Mouse (Mus musculus): ENCODE results near the gene Hsd17b11. TPM values are rescaled to one million over a fixed set of nuclear protein-coding genes. Genes with fewer than 3 reads are reported as not detected.

Gene Hsd17b11
- polyA plus RNA-seq, 1 experiment from 2014 or later, result 6.2 TPM

DNA sequence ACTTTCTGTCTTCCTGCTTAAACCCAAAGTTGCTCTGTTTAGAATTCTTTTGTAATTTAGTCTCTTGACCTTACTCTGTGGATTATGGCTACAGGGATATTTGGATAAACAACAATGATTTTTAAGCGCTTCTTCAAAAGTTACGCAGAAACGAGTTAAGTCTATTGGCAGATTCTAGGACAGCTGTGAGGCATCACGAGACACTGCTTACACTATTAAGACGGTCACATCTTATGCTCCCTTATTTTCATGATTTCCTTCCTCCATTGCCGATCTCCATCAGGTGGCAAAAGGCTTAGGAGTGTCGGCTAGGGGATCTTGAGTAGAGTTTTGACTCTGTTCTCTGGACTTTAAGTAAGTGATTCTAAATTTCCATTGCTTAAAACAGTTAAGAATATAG, 11.5 kb downstream of the Hsd17b11 start:
- Histone ChIP-seq H3K4me2 (replicated peaks; ENCODE audit: low read depth, low read length) (no peak overlapping the region), H3K36me3 (ENCODE audit: insufficient read depth, low read length) (peaks cover 8% of the 10 kb centered on the region; the same call in 1 of the 2 replicates), H3K27ac (ENCODE audit: low read length) (no peak overlapping the region), H3K4me3 (ENCODE audit: low read length) (no peak overlapping the region), H3K9me3 (ENCODE audit: low read length) (no peaks in the 10 kb centered on the region), H3K4me1 (ENCODE audit: insufficient read depth, low read length) (no peaks in the 10 kb centered on the region), H3K27me3 (ENCODE audit: insufficient read depth, low read length) (no peaks in the 10 kb centered on the region), H3K9ac (replicated peaks; ENCODE audit: low read length) (no peak overlapping the region)
- ATAC-seq (ENCODE audit: low FRiP score, low TSS enrichment), result no peak
- 82% methylated on average over 7 of the region's 7 CpGs for WGBS

DNA sequence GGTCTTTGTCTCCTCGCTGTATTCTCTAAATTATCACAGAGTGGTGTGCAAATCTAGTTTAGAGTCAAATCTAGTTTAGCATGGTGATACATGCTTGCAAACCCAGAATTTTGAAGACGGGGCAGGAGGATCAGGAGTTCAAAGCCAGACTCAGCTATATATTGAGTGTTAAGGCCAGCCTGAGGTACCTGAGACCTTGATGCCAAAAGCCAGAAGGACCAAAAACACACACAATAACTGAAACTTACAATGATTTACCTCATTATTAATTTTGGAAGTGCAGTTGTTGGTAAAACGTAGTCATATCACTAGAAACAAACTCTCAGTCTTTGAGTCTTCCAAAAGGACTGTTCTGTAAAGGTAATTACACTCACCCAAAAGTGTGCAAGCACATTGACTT, 12.3 kb downstream of the Hsd17b11 start:
- Histone ChIP-seq H3K27ac (ENCODE audit: low read length) (no peak overlapping the region), H3K4me2 (replicated peaks; ENCODE audit: low read depth, low read length) (no peak overlapping the region), H3K36me3 (ENCODE audit: insufficient read depth, low read length) (peaks cover 14% of the 10 kb centered on the region; the same call in 1 of the 2 replicates), H3K27me3 (ENCODE audit: insufficient read depth, low read length) (no peaks in the 10 kb centered on the region), H3K9me3 (ENCODE audit: low read length) (no peaks in the 10 kb centered on the region), H3K4me1 (ENCODE audit: insufficient read depth, low read length) (no peaks in the 10 kb centered on the region), H3K4me3 (ENCODE audit: low read length) (no peak overlapping the region), H3K9ac (replicated peaks; ENCODE audit: low read length) (no peak overlapping the region)
- 92% methylated on average over 3 of the region's 3 CpGs for WGBS
- no peak for ATAC-seq (ENCODE audit: low FRiP score, low TSS enrichment)

DNA sequence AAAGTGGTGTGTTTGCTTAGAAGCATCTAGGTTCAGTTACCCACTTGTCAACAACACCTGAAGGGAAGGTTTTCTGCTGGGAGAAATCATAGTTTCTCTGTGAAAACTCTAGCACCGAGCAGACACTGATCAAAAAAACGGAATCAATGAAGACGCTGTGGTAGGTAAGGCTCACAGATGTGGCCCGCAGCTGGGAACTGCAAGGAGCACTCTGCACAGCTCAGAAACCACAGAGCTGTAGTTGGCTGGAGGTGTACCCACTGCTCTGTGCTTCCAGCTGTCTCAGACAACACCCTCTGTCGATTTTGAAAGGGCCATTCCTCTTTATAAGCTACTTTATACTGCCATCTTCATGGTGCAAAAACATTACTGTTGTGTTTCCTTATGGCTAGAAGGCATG, 13.9 kb downstream of the Hsd17b11 start:
- WGBS, result 81% methylated on average over 5 of the region's 5 CpGs
- Histone ChIP-seq H3K27ac (ENCODE audit: low read length) (no peak overlapping the region), H3K9ac (replicated peaks; ENCODE audit: low read length) (no peak overlapping the region), H3K27me3 (ENCODE audit: insufficient read depth, low read length) (no peaks in the 10 kb centered on the region), H3K4me3 (ENCODE audit: low read length) (no peak overlapping the region), H3K36me3 (ENCODE audit: insufficient read depth, low read length) (peaks cover 16% of the 10 kb centered on the region; the same call in 1 of the 2 replicates), H3K4me2 (replicated peaks; ENCODE audit: low read depth, low read length) (no peak overlapping the region), H3K9me3 (ENCODE audit: low read length) (no peaks in the 10 kb centered on the region), H3K4me1 (ENCODE audit: insufficient read depth, low read length) (peaks cover 8% of the 10 kb centered on the region; the same call in 1 of the 2 replicates)
- no peak for ATAC-seq (ENCODE audit: low FRiP score, low TSS enrichment)

DNA sequence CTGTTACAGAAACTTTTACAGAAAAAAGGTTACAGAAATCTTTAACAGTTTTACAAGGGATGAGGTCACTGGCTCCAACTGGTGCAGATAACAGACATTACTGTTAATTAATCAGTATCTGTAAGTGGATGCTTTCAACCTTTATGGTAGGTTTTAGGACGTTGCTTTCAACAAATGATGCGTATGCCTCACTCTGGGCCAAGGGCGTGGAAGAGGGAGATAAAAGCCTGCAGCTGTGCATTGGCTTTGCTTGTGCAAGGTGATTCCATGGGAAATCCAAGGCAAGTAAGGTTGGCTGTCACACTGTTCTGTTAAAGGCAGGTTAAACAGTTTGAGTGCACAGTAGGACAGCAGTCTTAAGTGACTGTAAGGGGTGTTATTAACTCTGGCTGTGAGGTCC, 14.9 kb downstream of the Hsd17b11 start:
- no peak overlapping the region for H3K27ac ChIP-seq (ENCODE audit: low read length)
- H3K9me3 ChIP-seq (ENCODE audit: low read length), result no peaks in the 10 kb centered on the region
- ATAC-seq (ENCODE audit: low FRiP score, low TSS enrichment), result no peak
- peaks cover 9% of the 10 kb centered on the region; the same call in 1 of the 2 replicates for H3K4me1 ChIP-seq (ENCODE audit: insufficient read depth, low read length)
- no peaks in the 10 kb centered on the region for H3K27me3 ChIP-seq (ENCODE audit: insufficient read depth, low read length)
- 84% methylated on average over 3 of the region's 3 CpGs for WGBS
- H3K4me3 ChIP-seq (ENCODE audit: low read length), result no peak overlapping the region
- H3K36me3 ChIP-seq (ENCODE audit: insufficient read depth, low read length), result peaks cover 16% of the 10 kb centered on the region; the same call in 1 of the 2 replicates
- no peak overlapping the region for H3K9ac ChIP-seq (replicated peaks; ENCODE audit: low read length)
- H3K4me2 ChIP-seq (replicated peaks; ENCODE audit: low read depth, low read length), result no peak overlapping the region

DNA sequence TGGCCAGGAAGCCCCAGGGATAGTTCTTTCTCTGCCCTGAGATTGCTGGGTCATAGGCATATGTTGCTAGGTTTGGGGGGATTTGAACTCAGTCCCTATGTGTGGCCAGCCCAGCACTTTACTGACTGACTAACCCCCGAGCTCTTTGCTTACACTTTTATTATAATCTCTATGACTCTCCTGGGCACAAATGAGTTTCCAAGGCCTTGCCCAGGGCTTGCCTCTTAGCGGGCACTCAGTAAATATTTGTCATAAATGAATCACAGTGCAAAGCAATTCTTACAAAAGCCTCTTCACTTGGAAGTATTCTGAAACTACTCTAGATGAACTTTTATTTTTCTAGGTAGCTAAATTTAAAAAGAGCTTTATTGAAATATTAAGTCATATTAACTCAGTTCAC, 17.8 kb downstream of the Hsd17b11 start:
- Histone ChIP-seq H3K9ac (replicated peaks; ENCODE audit: low read length) (no peak overlapping the region), H3K4me3 (ENCODE audit: low read length) (no peak overlapping the region), H3K4me1 (ENCODE audit: insufficient read depth, low read length) (peaks cover 9% of the 10 kb centered on the region; the same call in 1 of the 2 replicates), H3K27me3 (ENCODE audit: insufficient read depth, low read length) (no peaks in the 10 kb centered on the region), H3K27ac (ENCODE audit: low read length) (no peak overlapping the region), H3K36me3 (ENCODE audit: insufficient read depth, low read length) (peaks cover 16% of the 10 kb centered on the region; the same call in 1 of the 2 replicates), H3K9me3 (ENCODE audit: low read length) (no peaks in the 10 kb centered on the region), H3K4me2 (replicated peaks; ENCODE audit: low read depth, low read length) (no peak overlapping the region)
- ATAC-seq (ENCODE audit: low FRiP score, low TSS enrichment), result no peak
- 85% methylated on average over 2 of the region's 2 CpGs for WGBS

DNA sequence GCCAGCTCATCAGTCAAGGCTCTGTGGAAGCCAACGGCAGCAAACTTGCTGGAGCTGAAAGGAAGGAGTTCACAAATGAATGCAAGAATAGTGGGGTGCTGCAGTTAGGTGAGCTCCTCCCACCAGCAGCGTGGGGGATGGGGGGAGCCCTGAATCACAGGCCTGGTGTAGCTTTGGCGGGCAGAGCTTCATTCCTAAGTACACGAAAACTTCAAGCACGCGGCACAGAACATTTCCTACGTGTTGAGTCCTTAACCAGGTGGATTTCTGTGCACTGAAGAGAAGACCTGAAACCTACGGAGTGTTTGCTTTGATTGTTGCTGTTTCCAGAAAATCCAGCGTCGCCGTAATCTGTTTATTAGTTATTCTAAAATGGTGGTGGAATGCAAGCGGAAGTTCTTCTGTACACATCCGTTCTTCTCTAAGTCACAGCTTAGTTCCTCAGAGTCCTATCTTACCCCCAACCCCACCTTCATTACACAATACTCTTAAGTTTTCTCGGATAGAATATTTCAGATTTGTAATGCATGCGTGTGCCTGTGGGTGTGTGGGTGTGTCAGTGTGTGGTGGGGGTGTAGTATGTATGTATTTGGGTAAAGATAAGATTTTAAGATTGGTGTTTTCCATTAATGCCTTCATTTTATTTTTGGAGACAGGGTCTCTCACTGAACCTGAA, 18.3 kb downstream of the Hsd17b11 start:
- ATAC-seq (ENCODE audit: low FRiP score, low TSS enrichment), result no peak
- no peaks in the 10 kb centered on the region for H3K9me3 ChIP-seq (ENCODE audit: low read length)
- H3K27ac ChIP-seq (ENCODE audit: low read length), result peak overlapping the region; percentile 77
- 55% methylated on average over 15 of the region's 15 CpGs for WGBS
- H3K4me1 ChIP-seq (ENCODE audit: insufficient read depth, low read length), result peaks cover 9% of the 10 kb centered on the region; the same call in 1 of the 2 replicates
- H3K27me3 ChIP-seq (ENCODE audit: insufficient read depth, low read length), result no peaks in the 10 kb centered on the region
- H3K36me3 ChIP-seq (ENCODE audit: insufficient read depth, low read length), result peaks cover 16% of the 10 kb centered on the region; the same call in 1 of the 2 replicates
- peak overlapping the region; percentile 11; the same call in 1 of the 2 replicates for H3K4me3 ChIP-seq (ENCODE audit: low read length)
- H3K9ac ChIP-seq (replicated peaks; ENCODE audit: low read length), result peak overlapping the region; percentile 48; the same call in 1 of the 2 replicates
- H3K4me2 ChIP-seq (replicated peaks; ENCODE audit: low read depth, low read length), result peak overlapping the region; percentile 41

DNA sequence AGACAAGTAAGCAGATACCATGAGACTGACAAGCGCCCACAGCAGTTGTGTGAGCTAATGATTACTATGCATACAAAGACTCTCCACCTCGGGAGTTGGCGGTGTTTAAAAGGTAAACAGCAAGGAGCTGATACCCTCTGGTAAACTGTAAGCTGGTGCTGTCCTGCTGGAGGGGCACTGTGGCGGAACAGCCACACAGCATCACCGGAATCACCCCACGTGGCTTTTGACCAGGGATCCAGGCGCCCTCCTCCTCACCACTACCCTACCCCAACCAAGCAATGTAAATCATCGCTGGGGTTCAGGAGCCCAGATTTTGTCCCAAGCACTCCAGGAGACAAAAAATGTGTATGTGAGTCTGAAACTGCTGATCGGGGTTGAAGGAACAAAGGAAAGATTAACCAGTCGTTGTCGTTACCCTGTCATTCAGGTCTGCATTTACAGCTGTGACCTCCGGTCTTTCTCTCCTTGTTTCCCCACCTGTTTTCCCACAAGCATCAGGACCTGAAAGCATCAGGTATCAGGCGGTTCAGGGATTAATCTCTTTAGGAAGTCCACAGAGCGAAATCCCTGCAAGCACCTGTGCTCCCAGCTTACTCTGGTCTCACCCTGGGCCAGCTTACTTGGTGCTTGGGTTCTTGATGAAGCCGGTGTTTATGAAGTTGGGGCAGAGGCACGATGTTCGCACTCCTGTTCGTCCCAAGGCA, 19.0 kb downstream of the Hsd17b11 start:
- ATAC-seq (ENCODE audit: low FRiP score, low TSS enrichment), result peak; percentile 90
- Histone ChIP-seq H3K9me3 (ENCODE audit: low read length) (no peaks in the 10 kb centered on the region), H3K4me2 (replicated peaks; ENCODE audit: low read depth, low read length) (peak overlapping the region; percentile 41), H3K27me3 (ENCODE audit: insufficient read depth, low read length) (no peaks in the 10 kb centered on the region), H3K9ac (replicated peaks; ENCODE audit: low read length) (peak overlapping the region; percentile 48; the same call in 1 of the 2 replicates), H3K4me3 (ENCODE audit: low read length) (peak overlapping the region; percentile 11; the same call in 1 of the 2 replicates), H3K36me3 (ENCODE audit: insufficient read depth, low read length) (peaks cover 12% of the 10 kb centered on the region; the same call in 1 of the 2 replicates), H3K4me1 (ENCODE audit: insufficient read depth, low read length) (peaks cover 9% of the 10 kb centered on the region; the same call in 1 of the 2 replicates), H3K27ac (ENCODE audit: low read length) (peak overlapping the region; percentile 77)
- WGBS, result 28% methylated on average over 18 of the region's 18 CpGs

DNA sequence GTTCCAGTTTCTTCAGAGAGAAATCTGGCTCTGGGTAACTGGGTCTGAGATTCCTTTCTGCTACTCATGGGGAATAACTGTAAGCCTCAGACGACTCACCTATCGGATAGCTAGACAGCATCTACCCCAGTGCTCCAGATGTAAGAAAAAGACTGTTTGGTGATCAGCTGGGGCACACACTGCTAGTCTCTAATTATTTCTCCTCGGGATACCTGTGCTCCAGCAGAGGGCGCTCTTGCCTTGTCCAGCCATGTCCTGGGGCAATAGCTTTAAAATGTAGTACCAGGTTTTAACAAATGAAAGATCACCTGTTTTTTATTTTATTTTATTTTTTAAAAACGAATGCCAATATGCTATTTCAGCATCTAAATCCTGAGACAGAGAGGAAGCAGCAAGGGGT, 22.0 kb downstream of the Hsd17b11 start:
- Histone ChIP-seq H3K36me3 (ENCODE audit: insufficient read depth, low read length) (0 out of 2 replicates have a peak, but pooled peaks cover 5% of the 10 kb centered on the region), H3K9ac (replicated peaks; ENCODE audit: low read length) (no peak overlapping the region), H3K4me3 (ENCODE audit: low read length) (no peak overlapping the region), H3K9me3 (ENCODE audit: low read length) (no peaks in the 10 kb centered on the region), H3K27ac (ENCODE audit: low read length) (no peak overlapping the region), H3K4me1 (ENCODE audit: insufficient read depth, low read length) (peaks cover 9% of the 10 kb centered on the region; the same call in 1 of the 2 replicates), H3K4me2 (replicated peaks; ENCODE audit: low read depth, low read length) (no peak overlapping the region), H3K27me3 (ENCODE audit: insufficient read depth, low read length) (no peaks in the 10 kb centered on the region)
- 5% methylated on average over 5 of the region's 5 CpGs for WGBS
- ATAC-seq (ENCODE audit: low FRiP score, low TSS enrichment), result peak; percentile 23; the same call in 1 of the 2 replicates

DNA sequence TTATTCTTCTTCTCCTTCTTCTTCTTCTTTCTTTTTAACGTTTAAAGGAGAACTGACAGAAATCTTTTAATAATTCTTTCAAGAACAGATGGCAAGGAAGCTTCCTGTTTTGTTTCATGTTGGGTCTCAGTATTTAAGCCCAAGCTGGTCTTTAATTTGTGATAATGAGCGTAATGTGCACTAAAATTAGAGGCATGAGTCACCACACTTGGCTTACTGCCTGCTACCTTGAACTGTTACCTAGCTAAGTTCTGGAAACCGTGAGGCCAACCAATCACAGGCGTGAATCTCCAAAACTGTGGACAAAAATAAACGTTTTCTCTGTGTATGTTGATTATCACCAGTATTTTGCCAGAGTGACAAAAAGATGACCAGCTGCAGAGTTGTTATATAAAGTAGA, 23.0 kb downstream of the Hsd17b11 start:
- H3K27me3 ChIP-seq (ENCODE audit: insufficient read depth, low read length), result no peaks in the 10 kb centered on the region
- peaks cover 9% of the 10 kb centered on the region; the same call in 1 of the 2 replicates for H3K4me1 ChIP-seq (ENCODE audit: insufficient read depth, low read length)
- H3K9ac ChIP-seq (replicated peaks; ENCODE audit: low read length), result no peak overlapping the region
- ATAC-seq (ENCODE audit: low FRiP score, low TSS enrichment), result no peak
- H3K9me3 ChIP-seq (ENCODE audit: low read length), result no peaks in the 10 kb centered on the region
- no peak overlapping the region for H3K4me3 ChIP-seq (ENCODE audit: low read length)
- 72% methylated on average over 5 of the region's 5 CpGs for WGBS
- 0 out of 2 replicates have a peak, but pooled peaks cover 2% of the 10 kb centered on the region for H3K36me3 ChIP-seq (ENCODE audit: insufficient read depth, low read length)
- no peak overlapping the region for H3K4me2 ChIP-seq (replicated peaks; ENCODE audit: low read depth, low read length)
- no peak overlapping the region for H3K27ac ChIP-seq (ENCODE audit: low read length)
